ENCODE assay signal across 8 mouse cellular contexts in the genomic region with DNA sequence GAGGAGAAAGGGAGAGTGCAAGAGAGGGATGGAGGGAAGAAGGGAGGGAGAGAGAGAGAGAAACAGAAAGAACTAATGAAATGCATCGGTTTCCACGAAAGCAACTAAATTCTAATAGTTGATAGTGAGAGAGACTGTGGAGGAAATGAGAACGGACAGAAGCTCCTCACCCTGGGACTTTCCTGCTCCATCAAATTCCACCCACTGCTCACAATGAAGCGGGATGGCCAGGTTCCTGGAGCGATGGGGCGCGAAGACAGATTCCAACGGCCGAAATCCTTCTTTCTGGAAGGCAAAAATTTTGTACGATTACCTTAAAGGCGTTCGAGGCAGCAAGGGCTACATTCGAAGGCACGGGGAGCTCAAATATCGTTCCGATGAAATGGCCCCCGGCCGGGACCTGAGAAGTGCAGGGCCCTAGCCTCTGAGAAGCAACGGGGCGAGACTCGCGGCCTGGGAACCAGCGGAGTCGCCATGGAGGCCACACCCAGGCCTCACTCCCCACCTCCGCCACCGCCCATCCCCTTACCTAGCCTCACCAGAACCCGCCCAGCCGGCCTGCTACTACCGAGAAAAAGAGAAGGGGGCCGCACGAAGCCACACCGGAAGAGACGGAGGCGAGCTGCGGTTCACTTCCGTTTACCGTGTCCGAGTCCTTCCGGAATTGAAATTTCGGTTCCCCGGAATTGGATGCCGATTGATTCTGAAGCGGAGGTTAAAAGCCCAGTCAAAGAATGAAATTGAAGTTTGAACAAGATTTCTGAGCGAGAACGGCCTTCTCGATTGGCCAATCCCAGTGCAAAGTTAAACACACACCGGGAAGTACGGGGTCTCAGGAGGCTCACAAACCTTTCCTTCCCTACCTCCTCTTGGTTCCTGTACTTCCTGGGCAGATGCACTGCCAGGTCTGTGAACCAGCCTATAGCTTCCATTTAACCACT. TPM values are rescaled to one million over a fixed set of nuclear protein-coding genes. Genes with fewer than 3 reads are reported as not detected.
DNase-seq lines count a peak whose midpoint lies in the region; ATAC-seq lines count a peak whose summit lies in the region.

A gene (minus strand): TSS at position 786 of the 941 bp plus-strand sequence.

- H3K27ac ChIP-seq in hindbrain, embryonic 12.5 days = peak within 1 kb of the TSS; percentile 87

- peak; percentile 83 for DNase-seq in NIH3T3 (ENCODE audit: low read depth)
- DNase-seq in cerebellum, postnatal 10 days = peak; percentile 84 to 86
- peak; percentile 68 to 77 for DNase-seq in frontal cortex, postnatal 10 days (ENCODE audit: low spot score in 2 of 2)
- peak; percentile 81 to 87 for DNase-seq in layer of hippocampus, postnatal 14 days (ENCODE audit: low spot score in 2 of 2)
- peak; percentile 76 for DNase-seq in lung, postnatal 14 days
- DNase-seq in retina, adult 2 months (ENCODE audit: low read depth, low spot score) = peak; percentile 60
- peak; percentile 77 to 79 for DNase-seq in thymus, postnatal 36 days

- peaks cover 11% of the 10 kb centered on the region for H3K4me1 ChIP-seq in hindbrain, embryonic 12.5 days

- peak; percentile 92 for ATAC-seq in hindbrain, embryonic 12.5 days (ENCODE audit: low FRiP score)

- H3K9me3 ChIP-seq in hindbrain, embryonic 12.5 days (replicated peaks) = no peaks in the 10 kb centered on the region

- H3K9ac ChIP-seq in hindbrain, embryonic 12.5 days = peak within 1 kb of the TSS; percentile 90

- peak within 1 kb of the TSS; percentile 71 for H3K4me2 ChIP-seq in hindbrain, embryonic 12.5 days (replicated peaks)

- H3K36me3 ChIP-seq in hindbrain, embryonic 12.5 days = peaks cover 19% of the 10 kb centered on the region

- WGBS in hindbrain, embryonic 12.5 days = under 1% methylated on average over 48 of the region's 48 CpGs

- H3K27me3 ChIP-seq in hindbrain, embryonic 12.5 days = no peaks in the 10 kb centered on the region

- H3K4me3 ChIP-seq in hindbrain, embryonic 12.5 days = peak within 1 kb of the TSS; percentile 66

RNA-seq across cellular contexts. Expression of the gene that starts here (rescaled TPM):
- 31.2 and 33.6 TPM in 2 replicates for polyA plus RNA-seq in hindbrain, embryonic 12.5 days (2016; fragmentation: Nextera tagmentation; extraction: Ambion mirVana)
- total RNA-seq in layer of hippocampus, postnatal 14 days (2021) = 10 to 100 TPM; 25.3 to 28.6 TPM

Comparison
In these comparisons a context has a peak if more than half of its experiments do, and no peak if none do; other contexts are left out.
1. Peak in every context shown above with its lines: DNase-seq, ATAC-seq, H3K4me3 ChIP-seq and H3K27ac ChIP-seq.